Mouse (Mus musculus): Measurements from ENCODE around the gene Sycn. TPM values are rescaled to one million over a fixed set of nuclear protein-coding genes. Genes with fewer than 3 reads are reported as not detected.

Sycn gene
- 12.7 and 29.8 TPM in 2 replicates for polyA plus RNA-seq (2012; rRNA removed)

GRCm38 (mm10) chr7:28540526-28540925, at the start of gene Sycn:
Gene Sycn (plus strand): TSS chr7:28540885.

GRCm38 (mm10) chr7:28510405-28510974, 30.2 kb upstream of the Sycn start, which contains the start of gene Ifnl2:
Gene Ifnl2 (minus strand): TSS chr7:28510455.

GRCm38 (mm10) chr7:28522536-28522935, 18.1 kb upstream of the Sycn start, which contains the start of gene Ifnl3:
Gene Ifnl3 (plus strand): TSS chr7:28522836.

GRCm38 (mm10) chr7:28547154-28547553, 6.5 kb downstream of the Sycn start, which contains the start of gene Nccrp1:
Gene Nccrp1 (minus strand): TSS chr7:28547254.

Other genes starting within 250 kb of the Sycn start
- not detected in 2 replicates for gene Selenov, start 249.7 kb upstream of the Sycn start, polyA plus RNA-seq (2012; rRNA removed)
- 0.03 and 0.28 TPM in 2 replicates for gene Dll3, start 238.6 kb upstream of the Sycn start, polyA plus RNA-seq (2012; rRNA removed)
- gene Timm50, start 228.8 kb upstream of the Sycn start, polyA plus RNA-seq (2012; rRNA removed) = 40.2 and 50.9 TPM in 2 replicates
- 52.0 and 56.5 TPM in 2 replicates for gene Supt5, start 202.1 kb upstream of the Sycn start, polyA plus RNA-seq (2012; rRNA removed)
- 364 and 449 TPM in 2 replicates for gene Rps16, start 190.2 kb upstream of the Sycn start, polyA plus RNA-seq (2012; rRNA removed)
- 12.3 and 14.5 TPM in 2 replicates for gene Plekhg2, start 168.3 kb upstream of the Sycn start, polyA plus RNA-seq (2012; rRNA removed)
- gene Zfp36, start 160.6 kb upstream of the Sycn start, polyA plus RNA-seq (2012; rRNA removed) = 27.8 and 36.2 TPM in 2 replicates
- gene Med29, start 148.2 kb upstream of the Sycn start, polyA plus RNA-seq (2012; rRNA removed) = 28.9 and 39.5 TPM in 2 replicates
- gene Paf1, start 147.9 kb upstream of the Sycn start, polyA plus RNA-seq (2012; rRNA removed) = 69.9 and 73.0 TPM in 2 replicates
- gene Gmfg, start 103.4 kb upstream of the Sycn start, polyA plus RNA-seq (2012; rRNA removed) = 0.89 and 2.4 TPM in 2 replicates
- 2.3 and 5.8 TPM in 2 replicates for gene Lrfn1, start 88.9 kb upstream of the Sycn start, polyA plus RNA-seq (2012; rRNA removed)
- gene Ifnl2, start 30.4 kb upstream of the Sycn start, polyA plus RNA-seq (2012; rRNA removed) = not detected in 2 replicates
- not detected in 2 replicates for gene Ifnl3, start 18.0 kb upstream of the Sycn start, polyA plus RNA-seq (2012; rRNA removed)
- 21.6 and 26.7 TPM in 2 replicates for gene Nccrp1, start 6.4 kb downstream of the Sycn start, polyA plus RNA-seq (2012; rRNA removed)
- gene Samd4b, start 57.3 kb downstream of the Sycn start, polyA plus RNA-seq (2012; rRNA removed) = 45.2 and 47.7 TPM in 2 replicates
- 50.1 and 60.8 TPM in 2 replicates for gene Pak4, start 57.3 kb downstream of the Sycn start, polyA plus RNA-seq (2012; rRNA removed)
- 10.0 and 30.7 TPM in 2 replicates for gene Acp7, start 90.4 kb downstream of the Sycn start, polyA plus RNA-seq (2012; rRNA removed)
- 3.5 and 6.7 TPM in 2 replicates for gene Fbxo27, start 152.0 kb downstream of the Sycn start, polyA plus RNA-seq (2012; rRNA removed)
- 1.9 and 3.6 TPM in 2 replicates for gene Fbxo17, start 175.9 kb downstream of the Sycn start, polyA plus RNA-seq (2012; rRNA removed)
- 59.5 and 86.8 TPM in 2 replicates for gene Mrps12, start 200.9 kb downstream of the Sycn start, polyA plus RNA-seq (2012; rRNA removed)
- 16.3 and 17.0 TPM in 2 replicates for gene Sars2, start 201.1 kb downstream of the Sycn start, polyA plus RNA-seq (2012; rRNA removed)
- not detected in 2 replicates for gene Ccer2, start 215.3 kb downstream of the Sycn start, polyA plus RNA-seq (2012; rRNA removed)
- 27.3 and 27.5 TPM in 2 replicates for gene Sirt2, start 225.8 kb downstream of the Sycn start, polyA plus RNA-seq (2012; rRNA removed)
- 37.7 and 47.8 TPM in 2 replicates for gene Nfkbib, start 226.6 kb downstream of the Sycn start, polyA plus RNA-seq (2012; rRNA removed)
- 1.2 and 2.8 TPM in 2 replicates for gene Rinl, start 248.1 kb downstream of the Sycn start, polyA plus RNA-seq (2012; rRNA removed)

All from stomach, adult 2 months (tissue).